Mouse (Mus musculus) adrenal gland, postnatal 14 days (tissue): Measurements from ENCODE around the gene Tmem253. TPM values are rescaled to one million over a fixed set of nuclear protein-coding genes. Genes with fewer than 3 reads are reported as not detected.
"Not testable (repeated sequence)": the region's sequence is repeated elsewhere in the genome, so short reads cannot be mapped to it uniquely, and the experiment has no call there.

Experiments
- DNase-seq: peaks from one replicate; pipeline ENCODE4 v3.0.0; 2021; ENCODE audit warnings: mixed read lengths
- total RNA-seq: library from RNA; stranded (reverse); gene quantifications from 2 replicates; pipeline ENCODE4 v1.2.3, GENCODE M21; 2021

Tmem253 gene
- total RNA-seq, 1 experiment from 2014 or later, result 3.7 TPM

- no peak for DNase-seq
Measured at GRCm38 (mm10) chr14:52021568-52022212, 6.2 kb downstream of the Tmem253 start.

- no peak for DNase-seq
Measured at GRCm38 (mm10) chr14:52022244-52022708, 6.8 kb downstream of the Tmem253 start.

GRCm38 (mm10) chr14:52022709-52023459, 7.4 kb downstream of the Tmem253 start:
- peak; percentile 97 for DNase-seq

GRCm38 (mm10) chr14:52024133-52024532, 8.7 kb downstream of the Tmem253 start:
- DNase-seq, result no peak

- no peak for DNase-seq
Measured at GRCm38 (mm10) chr14:52026342-52026741, 10.9 kb downstream of the Tmem253 start.

- no peak for DNase-seq
Measured at GRCm38 (mm10) chr14:52035926-52036325, 20.5 kb downstream of the Tmem253 start.

GRCm38 (mm10) chr14:52039332-52039731, 23.9 kb downstream of the Tmem253 start:
- DNase-seq, result no peak

GRCm38 (mm10) chr14:52042359-52042758, 26.9 kb downstream of the Tmem253 start, which contains the start of gene Olfr221:
Gene Olfr221 (minus strand): TSS chr14:52042459.
- not testable (repeated sequence) for DNase-seq

- no peak for DNase-seq
Measured at GRCm38 (mm10) chr14:52043446-52043845, 28.0 kb downstream of the Tmem253 start.

- peak; percentile 48 for DNase-seq
Measured at GRCm38 (mm10) chr14:52044901-52045678, 29.6 kb downstream of the Tmem253 start.

GRCm38 (mm10) chr14:52045966-52046565, 30.6 kb downstream of the Tmem253 start:
- DNase-seq, result no peak

GRCm38 (mm10) chr14:52052720-52053119, 37.3 kb downstream of the Tmem253 start:
- DNase-seq, result not testable (repeated sequence)

- DNase-seq, result no peak
Measured at GRCm38 (mm10) chr14:52059982-52060381, 44.5 kb downstream of the Tmem253 start.

- DNase-seq, result no peak
Measured at GRCm38 (mm10) chr14:52060800-52061199, 45.3 kb downstream of the Tmem253 start.

GRCm38 (mm10) chr14:52061798-52062197, 46.3 kb downstream of the Tmem253 start:
- no peak for DNase-seq

GRCm38 (mm10) chr14:52066135-52066534, 50.7 kb downstream of the Tmem253 start:
- no peak for DNase-seq

Other genes starting within 250 kb of the Tmem253 start
- not detected in 2 replicates for gene Ang4, start 242.1 kb upstream of the Tmem253 start, total RNA-seq
- gene AY358078, start 215.6 kb upstream of the Tmem253 start, total RNA-seq, result not detected in 2 replicates
- gene Ear6, start 162.0 kb upstream of the Tmem253 start, total RNA-seq, result 0.67 TPM in 1 of 2 replicates, not detected in the other
- 37.1 and 39.0 TPM in 2 replicates for gene Mettl17, start 130.8 kb upstream of the Tmem253 start, total RNA-seq
- 0.63 and 0.64 TPM in 2 replicates for gene Slc39a2, start 122.8 kb upstream of the Tmem253 start, total RNA-seq
- gene Ndrg2, start 101.5 kb upstream of the Tmem253 start, total RNA-seq, result 314 and 338 TPM in 2 replicates
- not detected in 2 replicates for gene Tppp2, start 97.2 kb upstream of the Tmem253 start, total RNA-seq
- not detected in 2 replicates for gene Rnase13, start 92.9 kb upstream of the Tmem253 start, total RNA-seq
- 49.5 and 61.3 TPM in 2 replicates for gene Arhgef40, start 30.9 kb upstream of the Tmem253 start, total RNA-seq
- gene Zfp219, start 5.1 kb downstream of the Tmem253 start, total RNA-seq, result 56.5 and 63.7 TPM in 2 replicates
- not detected in 2 replicates for gene Olfr221, start 26.8 kb downstream of the Tmem253 start, total RNA-seq
- gene Hnrnpc, start 88.4 kb downstream of the Tmem253 start, total RNA-seq, result 221 and 230 TPM in 2 replicates
- gene Rpgrip1, start 95.0 kb downstream of the Tmem253 start, total RNA-seq, result 0.44 and 1.4 TPM in 2 replicates
- 56.4 and 62.2 TPM in 2 replicates for gene Supt16, start 181.8 kb downstream of the Tmem253 start, total RNA-seq
- gene Chd8, start 242.1 kb downstream of the Tmem253 start, total RNA-seq, result 88.4 and 93.0 TPM in 2 replicates